Mouse (Mus musculus): ENCODE measurements around the gene Smtnl2.
"Not testable (repeated sequence)": the region's sequence is repeated elsewhere in the genome, so short reads cannot be mapped to it uniquely, and the experiment has no call there.

Smtnl2 gene

GRCm38 (mm10) chr11:72411093-72411921 lies at the start of gene Smtnl2:
Gene Smtnl2 (minus strand): TSS chr11:72411713.
- DNase-seq (ENCODE audit: low spot score in 2 of 2), result peak in 1 of 2 experiments; percentile 63

DNA sequence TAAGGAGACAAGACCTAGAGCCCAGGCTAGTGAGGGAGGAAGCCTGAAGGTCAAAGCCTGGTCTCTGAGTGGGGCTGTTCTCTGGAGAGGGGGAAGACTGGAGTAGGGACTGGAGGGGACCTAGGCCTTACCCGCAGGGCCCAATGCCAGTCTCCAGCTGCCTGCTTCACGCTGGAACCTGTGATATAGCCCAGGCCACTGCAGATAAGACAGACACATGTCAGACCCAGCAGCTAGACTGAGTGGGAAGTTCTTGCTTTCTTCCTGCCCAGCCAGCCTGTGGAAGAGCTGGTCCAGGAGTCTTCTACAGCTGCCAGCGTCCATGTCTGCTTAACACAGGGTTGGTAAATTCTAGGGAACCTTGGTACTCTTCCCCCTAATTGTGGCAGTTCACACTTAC lies 47.0 kb upstream of the Smtnl2 start:
- no peak for DNase-seq (ENCODE audit: low spot score in 2 of 2)

DNA sequence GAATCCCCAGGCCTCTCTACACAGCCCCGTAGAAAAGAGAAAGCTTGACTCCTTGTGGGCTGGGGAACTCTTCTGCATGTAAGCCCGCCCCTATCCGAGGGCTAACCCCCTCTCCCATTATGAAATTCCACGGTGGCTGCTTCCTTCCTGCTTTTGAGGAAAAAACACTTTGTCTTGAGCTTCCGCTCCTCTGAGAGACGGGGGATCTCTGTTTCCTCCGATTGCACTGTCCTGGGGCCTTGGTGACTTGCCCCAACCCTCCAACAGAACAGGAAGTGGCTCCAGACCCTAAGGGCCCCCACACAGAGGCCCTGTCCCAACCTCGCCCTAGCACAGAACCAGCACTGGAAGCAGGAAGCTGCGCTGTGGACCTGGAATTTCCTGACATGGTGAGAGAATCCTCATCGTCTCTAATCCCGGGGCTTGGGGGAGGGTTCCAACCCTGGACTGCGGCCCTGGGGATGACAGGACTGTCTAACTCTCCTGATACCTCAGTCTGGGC lies 46.5 kb upstream of the Smtnl2 start:
- no peak for DNase-seq (ENCODE audit: low spot score in 2 of 2)

DNA sequence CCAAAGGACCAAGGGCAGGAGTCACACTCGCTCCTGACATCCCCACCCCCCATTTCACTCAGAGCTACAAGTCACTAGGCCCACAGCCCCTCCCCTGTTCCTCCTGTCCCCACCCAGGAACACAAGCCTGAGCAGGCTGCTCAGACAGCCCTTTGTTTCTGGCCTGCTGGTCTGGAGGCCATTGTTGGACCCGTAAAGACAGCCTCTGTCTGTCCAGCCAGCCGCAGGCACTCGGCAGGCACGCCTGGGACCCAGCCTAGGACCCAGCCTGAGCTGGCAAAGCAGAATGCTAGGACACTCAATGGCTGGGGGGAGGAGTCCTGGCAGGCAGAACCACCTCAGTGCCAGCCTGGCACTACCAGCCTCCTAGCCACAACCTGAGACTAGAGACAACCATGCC lies 44.2 kb upstream of the Smtnl2 start:
- DNase-seq (ENCODE audit: low spot score in 2 of 2), result no peak

DNA sequence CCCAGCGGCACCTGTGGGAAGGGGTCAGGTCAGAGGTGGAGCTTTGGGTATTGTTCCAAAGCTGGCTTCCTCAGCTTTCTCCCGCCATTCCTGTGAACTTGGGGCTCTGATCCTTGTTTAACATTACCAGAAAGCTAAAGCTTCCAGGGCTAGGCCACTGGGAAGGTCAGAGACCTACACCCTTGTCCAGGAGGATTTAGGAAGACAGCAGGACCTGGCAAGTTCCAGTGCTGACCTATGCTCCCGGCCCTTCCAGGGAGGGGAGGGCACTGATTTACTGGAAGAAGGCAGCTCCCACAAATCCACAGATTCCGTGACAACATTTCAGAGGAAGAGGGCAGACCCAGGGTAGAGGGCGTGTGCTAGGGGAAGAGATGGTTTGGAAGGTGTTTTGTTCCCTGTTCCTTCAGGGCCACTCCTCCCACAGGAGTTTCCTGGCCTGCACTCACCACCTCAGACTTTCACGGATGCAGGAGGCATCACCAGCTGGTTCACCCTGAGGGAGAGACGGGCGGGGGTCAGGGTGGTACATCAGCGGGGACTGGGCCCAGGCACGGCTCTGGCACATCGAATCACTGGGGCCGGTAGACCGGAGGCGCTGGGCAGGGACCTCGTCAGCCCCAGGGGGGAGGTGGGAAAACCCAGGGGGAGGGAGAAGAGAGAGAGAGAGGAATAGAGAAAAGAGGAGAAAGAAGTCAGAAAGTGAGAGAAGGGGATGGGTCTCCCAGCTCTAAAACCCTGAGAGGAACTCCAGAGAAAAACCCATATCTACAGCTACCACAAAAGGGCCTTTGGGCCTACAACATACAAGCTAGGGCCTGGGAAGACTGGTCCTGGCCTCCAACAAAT lies 41.8 kb upstream of the Smtnl2 start:
- no peak for DNase-seq (ENCODE audit: low spot score in 2 of 2)

DNA sequence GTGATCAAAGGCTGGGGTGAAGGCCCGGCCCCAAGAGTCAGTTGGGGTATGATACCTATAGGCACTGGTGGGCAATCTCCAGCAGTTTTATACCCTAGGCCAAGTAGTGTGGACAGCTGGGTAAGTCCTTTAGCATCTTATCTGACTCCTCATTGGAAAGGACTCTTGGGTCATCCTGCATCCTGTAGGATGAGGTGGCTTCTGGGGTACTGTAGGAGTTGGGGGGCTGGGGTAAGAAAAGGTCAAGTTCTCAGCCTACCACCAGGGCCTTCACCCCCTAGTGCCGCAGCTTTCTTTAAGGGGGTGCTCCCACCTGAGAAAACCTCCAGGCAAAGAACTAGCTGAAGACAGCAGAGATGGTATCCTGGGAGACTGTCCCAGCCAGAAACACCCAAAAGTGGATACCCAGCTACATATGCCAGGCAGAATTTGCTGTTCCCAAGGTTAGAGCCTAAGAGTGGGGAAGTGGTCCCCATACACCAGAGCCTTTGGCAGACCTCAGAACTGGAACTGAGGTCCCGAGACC lies 40.7 kb upstream of the Smtnl2 start:
- no peak for DNase-seq (ENCODE audit: low spot score in 2 of 2)

- DNase-seq (ENCODE audit: low spot score in 2 of 2), result peak in 1 of 2 experiments; percentile 27
Measured at GRCm38 (mm10) chr11:72447475-72447874, 36.0 kb upstream of the Smtnl2 start.

DNA sequence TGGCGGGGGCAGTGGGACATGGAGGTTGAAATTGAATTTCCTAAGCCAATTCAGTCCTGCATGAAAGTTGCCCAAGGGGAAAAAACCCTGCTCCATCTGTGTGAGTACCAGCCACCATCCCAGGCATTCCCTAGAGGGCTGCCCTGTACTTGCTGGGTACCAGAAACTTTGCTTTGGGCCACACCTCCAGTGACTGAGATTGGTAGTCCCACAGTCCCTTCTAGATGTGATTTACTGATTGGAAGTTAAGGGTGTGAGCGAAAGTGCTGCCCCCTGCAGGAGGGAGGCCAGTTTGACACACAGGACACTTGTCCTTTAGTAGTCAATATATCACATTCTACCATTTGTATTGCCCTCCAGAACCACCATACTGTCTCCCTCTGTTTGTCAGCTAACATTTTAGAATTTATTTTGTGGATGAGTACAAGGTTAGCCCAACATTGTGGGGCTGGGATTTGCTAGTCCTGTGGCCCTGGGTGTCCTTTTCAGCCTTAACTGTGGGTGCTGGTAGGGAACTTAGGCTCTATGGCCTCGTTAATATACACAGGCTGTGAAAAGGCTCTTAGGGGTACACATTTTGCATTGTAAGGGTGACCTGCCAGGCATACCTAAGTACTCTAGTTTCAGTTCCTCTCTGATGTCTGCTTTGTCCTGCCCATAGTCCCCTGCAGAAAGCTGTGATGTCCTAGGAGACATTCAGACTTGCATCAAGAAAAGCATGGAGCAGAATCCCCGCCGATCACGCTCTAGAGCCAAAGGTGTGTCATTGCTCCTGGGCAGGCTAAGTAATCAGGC lies 35.0 kb upstream of the Smtnl2 start:
- peak; percentile 43 to 80 for DNase-seq (ENCODE audit: low spot score in 2 of 2)

- DNase-seq (ENCODE audit: low spot score in 2 of 2), result peak; percentile 98 to 99
Measured at GRCm38 (mm10) chr11:72440965-72441664, 29.6 kb upstream of the Smtnl2 start, which contains the start of gene Mybbp1a. Gene Mybbp1a (plus strand): TSS chr11:72441355.

- DNase-seq (ENCODE audit: low spot score in 2 of 2), result not testable (repeated sequence)
Measured at GRCm38 (mm10) chr11:72440597-72440964, 29.1 kb upstream of the Smtnl2 start.

- DNase-seq (ENCODE audit: low spot score in 2 of 2), result no peak
Measured at GRCm38 (mm10) chr11:72438411-72438810, 26.9 kb upstream of the Smtnl2 start.

DNA sequence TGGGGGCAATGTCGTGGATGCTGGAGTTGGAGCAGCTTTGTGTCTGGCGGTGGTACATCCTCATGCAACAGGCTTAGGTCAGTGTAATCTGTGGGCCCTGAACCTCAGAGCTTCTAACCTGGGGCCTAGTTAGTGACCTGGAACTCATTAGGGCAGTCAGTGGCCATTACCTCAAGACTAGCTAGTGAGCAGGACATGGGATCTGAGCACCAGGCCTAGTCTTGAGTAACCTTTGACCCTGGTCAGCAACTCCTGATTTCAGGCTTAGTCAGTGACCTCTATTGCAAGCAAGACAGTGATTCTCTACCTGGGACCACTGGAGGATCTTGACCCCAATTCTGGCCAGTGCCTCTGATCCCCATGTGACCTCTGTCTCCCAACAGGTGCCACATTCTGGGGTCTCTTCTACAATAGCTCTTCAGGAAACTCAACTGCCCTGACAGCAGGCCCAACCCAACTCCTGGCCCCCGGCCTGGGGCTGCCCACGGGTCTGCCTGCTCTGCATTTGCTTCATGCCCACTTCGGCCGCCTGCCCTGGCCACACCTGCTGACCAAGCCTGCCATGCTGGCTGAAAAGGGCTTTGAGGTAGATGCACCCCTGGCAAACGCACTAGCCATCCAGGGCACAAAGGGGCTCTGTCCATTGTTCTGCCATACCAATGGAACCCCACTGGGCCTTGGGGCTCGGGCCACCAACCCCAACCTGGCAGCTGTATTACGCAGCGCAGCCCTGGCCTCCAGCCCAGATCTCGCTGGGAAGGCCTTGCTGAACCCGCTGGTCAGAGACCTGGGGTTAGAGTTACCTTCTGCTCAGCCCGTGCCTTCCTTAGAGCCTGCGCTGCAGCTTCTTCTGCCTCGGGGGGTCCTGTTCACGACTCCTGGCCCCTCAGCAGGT lies 25.5 kb upstream of the Smtnl2 start:
- no peak for DNase-seq (ENCODE audit: low spot score in 2 of 2)

DNA sequence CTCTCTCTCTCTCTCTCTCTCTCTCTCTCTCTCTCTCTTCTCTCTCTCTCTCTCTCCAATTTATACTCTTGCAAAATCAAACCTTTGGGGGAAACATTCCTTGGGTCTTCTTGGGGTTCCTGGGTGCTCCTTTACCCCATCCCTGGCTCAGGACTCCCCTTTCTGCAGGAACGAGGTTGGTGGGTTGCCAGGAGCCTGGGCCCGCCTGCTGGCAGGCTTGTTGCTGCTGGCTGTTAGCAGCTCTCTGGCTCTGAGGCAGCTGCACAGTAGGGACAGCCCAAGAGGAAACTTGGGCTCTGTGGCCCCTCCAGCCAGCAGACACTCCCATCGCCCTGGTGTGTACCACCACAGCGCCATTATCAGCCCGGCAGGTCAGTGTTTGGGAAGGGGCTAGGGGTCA lies 24.8 kb upstream of the Smtnl2 start:
- DNase-seq (ENCODE audit: low spot score in 2 of 2), result no peak

DNA sequence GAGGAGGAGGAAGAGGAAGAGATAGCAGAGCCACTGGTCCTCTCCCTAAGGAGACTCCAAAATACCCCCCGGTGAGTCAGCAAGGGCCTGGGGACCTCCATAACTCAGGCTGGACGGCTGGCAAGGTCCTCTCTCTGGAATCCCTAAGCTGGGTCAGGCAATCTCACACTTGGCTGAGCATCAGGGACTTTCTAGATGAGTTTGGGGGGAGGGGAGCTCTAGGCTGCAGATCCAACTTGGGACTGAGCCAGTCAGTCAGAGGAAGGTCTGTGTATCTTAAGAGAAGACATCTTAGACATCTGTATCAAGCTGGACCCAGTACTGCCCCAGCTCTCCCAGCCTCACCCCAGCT lies 24.2 kb upstream of the Smtnl2 start:
- DNase-seq (ENCODE audit: low spot score in 2 of 2), result no peak

DNA sequence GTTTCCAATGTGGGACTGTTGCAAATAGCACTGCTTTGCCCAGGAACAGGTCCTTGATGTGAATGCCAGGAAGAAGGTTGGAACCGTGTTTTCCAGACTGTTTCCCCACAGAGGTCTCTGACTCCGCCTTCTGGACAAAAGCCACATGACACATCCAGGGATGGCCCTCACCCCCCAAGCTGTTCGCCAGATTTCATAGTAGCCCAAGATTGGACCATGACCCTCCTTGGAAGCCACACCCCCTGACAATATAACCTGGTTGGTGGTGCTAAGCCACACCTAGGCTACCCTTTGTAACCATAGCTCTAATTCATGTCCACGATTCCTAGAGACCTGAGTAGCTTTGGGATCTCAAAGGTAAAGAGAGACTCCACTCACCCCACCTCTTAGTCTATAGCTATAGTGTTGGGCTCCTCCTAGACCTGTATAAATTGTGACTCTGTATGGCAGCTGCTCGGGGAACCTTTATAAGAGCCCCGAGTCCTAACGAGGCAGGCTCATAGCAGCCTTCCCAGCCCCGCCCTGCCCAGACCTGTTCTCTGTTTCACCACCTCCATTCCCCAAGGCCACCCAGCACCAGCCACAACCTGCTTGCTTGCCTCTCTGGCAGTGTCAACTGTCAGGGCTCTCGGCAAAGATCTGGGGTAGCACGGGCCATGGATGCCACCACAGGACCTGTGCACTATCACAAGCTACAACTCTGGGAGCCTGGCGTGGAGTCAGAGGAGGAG lies 23.6 kb upstream of the Smtnl2 start, which contains the start of gene Ggt6:
Gene Ggt6 (plus strand): TSS at position 564 of the 731 bp plus-strand sequence.
- no peak for DNase-seq (ENCODE audit: low spot score in 2 of 2)

DNA sequence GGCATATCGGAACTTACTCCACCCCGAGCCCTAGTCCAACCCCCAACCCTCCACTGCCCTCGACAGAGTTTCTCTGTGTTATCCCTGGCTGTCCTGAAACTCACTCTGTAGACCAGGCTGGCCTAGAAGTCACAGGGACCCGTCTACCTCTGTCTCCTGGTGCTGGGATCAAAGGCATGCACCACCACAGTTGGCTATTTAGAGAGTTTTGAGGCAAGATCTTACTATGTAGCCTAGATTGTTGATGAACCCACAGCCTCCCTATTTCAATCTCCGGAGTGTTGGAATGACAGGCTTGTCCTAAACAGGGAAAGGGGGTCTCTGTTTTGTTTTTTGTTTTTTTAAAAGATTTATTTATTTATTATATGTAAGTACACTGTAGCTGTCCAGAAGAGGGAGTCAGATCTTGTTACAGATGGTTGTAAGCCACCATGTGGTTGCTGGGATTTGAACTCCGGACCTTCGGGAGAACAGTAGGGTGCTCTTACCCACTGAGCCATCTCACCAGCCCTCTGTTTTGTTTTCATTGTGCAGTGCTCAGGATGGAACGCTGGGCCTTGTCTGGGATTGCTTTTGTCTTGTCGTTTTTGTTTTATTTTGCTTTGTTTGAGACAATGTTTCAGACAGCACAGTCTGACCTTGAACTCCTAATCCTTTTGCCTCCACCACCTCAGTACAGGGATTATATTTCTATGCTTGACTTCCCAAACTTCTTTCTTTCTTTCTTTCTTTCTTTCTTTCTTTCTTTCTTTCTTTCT lies 19.0 kb upstream of the Smtnl2 start:
- not testable (repeated sequence) for DNase-seq (ENCODE audit: low spot score in 2 of 2)

GRCm38 (mm10) chr11:72429288-72429690 lies 17.8 kb upstream of the Smtnl2 start:
- DNase-seq (ENCODE audit: low spot score in 2 of 2), result peak; percentile 63 to 81

- peak; percentile 77 to 92 for DNase-seq (ENCODE audit: low spot score in 2 of 2)
Measured at GRCm38 (mm10) chr11:72428694-72429093, 17.2 kb upstream of the Smtnl2 start.

All from spleen, postnatal 10 days (tissue).